ENCODE assay signal across 23 mouse cellular contexts in the genomic region with DNA sequence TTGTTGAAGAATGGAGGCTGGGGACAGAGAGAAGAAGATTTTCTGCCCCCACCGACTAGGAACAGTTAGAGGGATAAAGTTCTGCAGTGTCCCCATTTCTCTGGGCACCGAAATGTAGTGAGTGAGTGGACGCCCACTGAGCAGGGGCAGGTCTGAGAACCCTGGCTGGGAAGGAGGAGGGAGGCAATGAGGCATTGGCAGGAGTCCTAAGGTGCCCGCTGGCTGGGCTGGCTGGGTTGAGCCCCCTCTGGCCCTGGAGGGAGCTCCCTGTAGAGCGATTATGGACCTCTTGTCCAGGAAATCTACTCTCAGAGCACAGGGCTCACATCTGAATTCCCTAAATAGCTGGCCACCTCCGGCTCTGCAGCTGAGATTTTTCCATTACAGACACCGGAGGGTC. TPM values are rescaled to one million over a fixed set of nuclear protein-coding genes. Genes with fewer than 3 reads are reported as not detected.
A peak's percentile ranks its signal among the peaks of the same experiment; 100 is the strongest.
DNase-seq lines count a peak whose midpoint lies in the region; ATAC-seq and TF ChIP-seq lines count a peak whose summit lies in the region.
"Had no signal": no experiment of that assay in that cellular context is flagged by ENCODE, and none has a peak within 500 bp of the region (broad histone marks: within the 10 kb centered on the region; RNA-seq: fewer than 3 reads in every experiment).

No protein-coding gene starts in this region.

- no peaks in the 10 kb centered on the region for H3K36me3 ChIP-seq in heart, embryonic 16.5 days (ENCODE audit: control insufficient read depth, insufficient read depth)
- H3K36me3 ChIP-seq: embryonic facial prominence, embryonic 15.5 days; kidney, embryonic 15.5 days; liver, embryonic 12.5 days; midbrain, embryonic 10.5 days; neural tube, embryonic 13.5 days had no signal

- H3K9ac ChIP-seq in heart, embryonic 16.5 days (ENCODE audit: low read length) = 0 out of 2 replicates have a peak overlapping the region, but pooled peaks have one; percentile 8
- H3K9ac ChIP-seq: embryonic facial prominence, embryonic 15.5 days; kidney, embryonic 15.5 days; liver, embryonic 12.5 days; lung, embryonic 14.5 days; neural tube, embryonic 13.5 days had no signal

- H3K27ac ChIP-seq in gastrocnemius, adult 2 months = peak overlapping the region; percentile 98
- peak overlapping the region; percentile 60 for H3K27ac ChIP-seq in heart, embryonic 16.5 days (ENCODE audit: low read length)
- peak overlapping the region; percentile 78; the same call in 1 of the 2 replicates for H3K27ac ChIP-seq in olfactory bulb, adult 2 months (ENCODE audit: insufficient read depth, low read depth, low read length)
- H3K27ac ChIP-seq: embryonic facial prominence, embryonic 15.5 days; kidney, embryonic 15.5 days; liver, embryonic 12.5 days; midbrain, embryonic 10.5 days; neural tube, embryonic 13.5 days had no signal

- H3K27me3 ChIP-seq in heart, embryonic 16.5 days (ENCODE audit: control insufficient read depth, insufficient read depth, low read length) = no peaks in the 10 kb centered on the region
- H3K27me3 ChIP-seq: embryonic facial prominence, embryonic 15.5 days; kidney, embryonic 15.5 days; neural tube, embryonic 13.5 days had no signal

- intact Hi-C loops in gastrocnemius, adult 2 months (cut with DNase I) = loop anchor here (5.0 kb wide), 1 partner anchor 82 kb away; a partner anchor contains a TSS

- H3K9me3 ChIP-seq in heart, embryonic 16.5 days (replicated peaks; ENCODE audit: control insufficient read depth, low read length) = no peaks in the 10 kb centered on the region
- H3K9me3 ChIP-seq: embryonic facial prominence, embryonic 15.5 days; kidney, embryonic 15.5 days; liver, embryonic 12.5 days; midbrain, embryonic 10.5 days; neural tube, embryonic 13.5 days had no signal

- H3K4me1 ChIP-seq in heart, embryonic 16.5 days (ENCODE audit: control insufficient read depth, insufficient read depth, low read length) = peaks cover 37% of the 10 kb centered on the region
- peaks cover 44% of the 10 kb centered on the region for H3K4me1 ChIP-seq in olfactory bulb, adult 2 months (ENCODE audit: control insufficient read depth, insufficient read depth, low read length)

- peak; percentile 52 for DNase-seq in gastrocnemius, adult 2 months
- no peak for DNase-seq in gastrocnemius, adult 18-20 months (ENCODE audit: low spot score)
- no peak for DNase-seq in heart, adult 11 months
- peak; percentile 68 to 73 for DNase-seq in right cerebral cortex, postnatal 10 days (ENCODE audit: low spot score in 2 of 2)
- DNase-seq in right cerebral cortex, postnatal 4 days = no peak
- DNase-seq in spleen, postnatal 36 days (ENCODE audit: low spot score in 2 of 2) = no peak
- DNase-seq: cerebellum, adult 9-11 months; embryo, embryonic 11 days; left cerebral cortex, postnatal 4 days; lung, embryonic 14.5 days; lung, postnatal 4 days; right cerebral cortex, postnatal 25 days had no signal

- H3K4me2 ChIP-seq in heart, embryonic 16.5 days (ENCODE audit: low read depth, low read length) = no peak overlapping the region
- H3K4me2 ChIP-seq: embryonic facial prominence, embryonic 15.5 days; kidney, embryonic 15.5 days; liver, embryonic 12.5 days; lung, embryonic 14.5 days; neural tube, embryonic 13.5 days had no signal

- TF ChIP-seq CTCF in gastrocnemius, adult 2 months (IDR thresholded peaks at IDR 0.05) = no peak
- TF ChIP-seq CTCF in olfactory bulb, adult 2 months (IDR thresholded peaks at IDR 0.05; ENCODE audit: insufficient read depth, low read depth, low read length) = no peak

- WGBS in heart, embryonic 16.5 days = 47% methylated on average over 7 of the region's 7 CpGs
- WGBS in olfactory bulb, adult 2 months = 51% methylated on average over 7 of the region's 7 CpGs

- peak overlapping the region; percentile 41 for H3K4me3 ChIP-seq in gastrocnemius, adult 2 months
- H3K4me3 ChIP-seq in heart, embryonic 16.5 days (ENCODE audit: low read length) = no peak overlapping the region
- no peak overlapping the region for H3K4me3 ChIP-seq in olfactory bulb, adult 2 months (ENCODE audit: insufficient read depth, low read depth, low read length)
- H3K4me3 ChIP-seq: embryonic facial prominence, embryonic 15.5 days; kidney, embryonic 15.5 days; liver, embryonic 12.5 days; midbrain, embryonic 10.5 days; neural tube, embryonic 13.5 days had no signal

- ATAC-seq in heart, embryonic 16.5 days (replicated peaks; ENCODE audit: extremely low read depth, insufficient read depth, low FRiP score) = no peak
- ATAC-seq: liver, embryonic 12.5 days had no signal

- no peak for TF ChIP-seq POLR2A in olfactory bulb, adult 2 months (IDR thresholded peaks at IDR 0.05; ENCODE audit: insufficient read depth, low read depth, low read length)

RNA-seq across cellular contexts. Expression of a gene that starts 1.7 kb away (rescaled TPM):
- 1,000 to 10,000 TPM in 1 of 2 experiments, 100 to 1,000 TPM in 1; 838 to 1,060 TPM for total RNA-seq in gastrocnemius, adult 2 months (2021)
- 1,000 to 10,000 TPM in 1 of 2 experiments, 100 to 1,000 TPM in 1; 896 to 1,049 TPM for total RNA-seq in gastrocnemius, adult 18-20 months (2021)
- polyA plus RNA-seq in heart, embryonic 16.5 days (2015; fragmentation: Nextera tagmentation; extraction: Ambion mirVana) = 18.7 and 20.7 TPM in 2 replicates
- 130 and 318 TPM in 2 replicates for polyA plus RNA-seq in olfactory bulb, adult 2 months (2012; ENCODE audit: insufficient read depth, insufficient read length, low replicate concordance, missing spikeins)

RNA-seq across cellular contexts. Expression of a gene that starts 29.6 kb away (rescaled TPM):
- total RNA-seq in gastrocnemius, adult 2 months (2021) = not detected
- not detected for total RNA-seq in gastrocnemius, adult 18-20 months (2021)
- not detected in 2 replicates for polyA plus RNA-seq in heart, embryonic 16.5 days (2015; fragmentation: Nextera tagmentation; extraction: Ambion mirVana)
- not detected in 2 replicates for polyA plus RNA-seq in olfactory bulb, adult 2 months (2012; ENCODE audit: insufficient read depth, insufficient read length, low replicate concordance, missing spikeins)
- total RNA-seq: gastrocnemius, postnatal 4 days had no signal
- polyA plus RNA-seq: intestine, embryonic 14.5 days; kidney, embryonic 15.5 days; liver, embryonic 12.5 days had no signal

RNA-seq across cellular contexts. Expression of a gene that starts 38.1 kb away (rescaled TPM):
- total RNA-seq in gastrocnemius, adult 2 months (2021) = 1 to 10 TPM; 7.4 to 8.3 TPM
- 10 to 100 TPM in 1 of 2 experiments, 1 to 10 TPM in 1; 7.6 to 10.6 TPM for total RNA-seq in gastrocnemius, adult 18-20 months (2021)
- polyA plus RNA-seq in heart, embryonic 16.5 days (2015; fragmentation: Nextera tagmentation; extraction: Ambion mirVana) = 25.3 and 30.6 TPM in 2 replicates
- not detected in 2 replicates for polyA plus RNA-seq in olfactory bulb, adult 2 months (2012; ENCODE audit: insufficient read depth, insufficient read length, low replicate concordance, missing spikeins)

RNA-seq across cellular contexts. Expression of a gene that starts 41.3 kb away (rescaled TPM):
- total RNA-seq in gastrocnemius, adult 2 months (2021) = under 1 TPM; 0.20 to 0.43 TPM
- total RNA-seq in gastrocnemius, adult 18-20 months (2021) = under 1 TPM; 0.40 to 0.43 TPM
- polyA plus RNA-seq in heart, embryonic 16.5 days (2015; fragmentation: Nextera tagmentation; extraction: Ambion mirVana) = 0.16 and 0.17 TPM in 2 replicates
- polyA plus RNA-seq in olfactory bulb, adult 2 months (2012; ENCODE audit: insufficient read depth, insufficient read length, low replicate concordance, missing spikeins) = not detected in 2 replicates
- total RNA-seq: layer of hippocampus, postnatal 36 days had no signal
- polyA plus RNA-seq: embryonic facial prominence, embryonic 15.5 days; forebrain, embryonic 11.5 days; intestine, embryonic 14.5 days; liver, embryonic 12.5 days; lung, embryonic 14.5 days; midbrain, embryonic 10.5 days; neural tube, embryonic 13.5 days had no signal

RNA-seq across cellular contexts. Expression of a gene that starts 41.5 kb away (rescaled TPM):
- total RNA-seq in gastrocnemius, adult 2 months (2021) = under 1 TPM in 1 of 2 experiments, not detected in 1; 0.06 TPM
- total RNA-seq in gastrocnemius, adult 18-20 months (2021) = under 1 TPM; 0.05 to 0.17 TPM
- polyA plus RNA-seq in heart, embryonic 16.5 days (2015; fragmentation: Nextera tagmentation; extraction: Ambion mirVana) = 0.04 and 0.05 TPM in 2 replicates
- 93.5 and 169 TPM in 2 replicates for polyA plus RNA-seq in olfactory bulb, adult 2 months (2012; ENCODE audit: insufficient read depth, insufficient read length, low replicate concordance, missing spikeins)

Comparison
In these comparisons a context has a peak if more than half of its experiments do, and no peak if none do; other contexts are left out.
1. DNase-seq: peak in gastrocnemius, adult 2 months (single experiment) and right cerebral cortex, postnatal 10 days (2 of 2); none in gastrocnemius, adult 18-20 months (single experiment), heart, adult 11 months (single experiment), right cerebral cortex, postnatal 4 days (single experiment) and spleen, postnatal 36 days (0 of 2).
2. Peak in every context shown above with its lines, with median percentiles within 50 percentile points of each other: H3K27ac ChIP-seq.